Mouse (Mus musculus): ENCODE measurements around the gene Ppm1k.
"Not testable (repeated sequence)": the region's sequence is repeated elsewhere in the genome, so short reads cannot be mapped to it uniquely, and the experiment has no call there.

The Ppm1k gene

GRCm38 (mm10) chr6:57535386-57535936 lies at the start of gene Ppm1k:
Gene Ppm1k, minus strand, starts transcription at chr6:57535468.
- peak; percentile 100 for DNase-seq (ENCODE audit: low spot score)

- DNase-seq (ENCODE audit: low spot score), result peak; percentile 20
These were observed 47.1 kb upstream of the Ppm1k start for GRCm38 (mm10) chr6:57582356-57582755.

- DNase-seq (ENCODE audit: low spot score), result no peak
These were observed 46.3 kb upstream of the Ppm1k start for GRCm38 (mm10) chr6:57581595-57581994.

GRCm38 (mm10) chr6:57580881-57581548 lies 45.7 kb upstream of the Ppm1k start, which contains the start of gene Herc6:
Gene Herc6, plus strand, starts transcription at chr6:57581000.
- peak; percentile 86 for DNase-seq (ENCODE audit: low spot score)

- DNase-seq (ENCODE audit: low spot score), result no peak
These were observed 36.3 kb upstream of the Ppm1k start for GRCm38 (mm10) chr6:57571587-57571986.

- DNase-seq (ENCODE audit: low spot score), result peak; percentile 61
These were observed 35.1 kb upstream of the Ppm1k start for GRCm38 (mm10) chr6:57570170-57570974.

- no peak for DNase-seq (ENCODE audit: low spot score)
These were observed 32.4 kb upstream of the Ppm1k start for GRCm38 (mm10) chr6:57567630-57568029.

- DNase-seq (ENCODE audit: low spot score), result no peak
These were observed 30.2 kb upstream of the Ppm1k start for GRCm38 (mm10) chr6:57565452-57565851.

- DNase-seq (ENCODE audit: low spot score), result no peak
These were observed 28.2 kb upstream of the Ppm1k start for GRCm38 (mm10) chr6:57563454-57563853.

GRCm38 (mm10) chr6:57557796-57558317 lies 22.6 kb upstream of the Ppm1k start:
- no peak for DNase-seq (ENCODE audit: low spot score)

GRCm38 (mm10) chr6:57551211-57551796 lies 16.0 kb upstream of the Ppm1k start:
- no peak for DNase-seq (ENCODE audit: low spot score)

- peak; percentile 57 for DNase-seq (ENCODE audit: low spot score)
These were observed 9.6 kb upstream of the Ppm1k start for GRCm38 (mm10) chr6:57544866-57545265.

- DNase-seq (ENCODE audit: low spot score), result not testable (repeated sequence)
These were observed 8.3 kb upstream of the Ppm1k start for GRCm38 (mm10) chr6:57543591-57543990.

- DNase-seq (ENCODE audit: low spot score), result no peak
These were observed 6.6 kb upstream of the Ppm1k start for GRCm38 (mm10) chr6:57541737-57542335.

- DNase-seq (ENCODE audit: low spot score), result no peak
These were observed 5.8 kb upstream of the Ppm1k start for GRCm38 (mm10) chr6:57540950-57541498.

GRCm38 (mm10) chr6:57537887-57538286 lies 2.6 kb upstream of the Ppm1k start:
- DNase-seq (ENCODE audit: low spot score), result no peak

GRCm38 (mm10) chr6:57535971-57536669 lies 852 bp upstream of the Ppm1k start:
- DNase-seq (ENCODE audit: low spot score), result no peak

- DNase-seq (ENCODE audit: low spot score), result peak; percentile 10
These were observed 519 bp downstream of the Ppm1k start for GRCm38 (mm10) chr6:57534611-57535286.

GRCm38 (mm10) chr6:57534231-57534610 lies 1.0 kb downstream of the Ppm1k start:
- peak; percentile 8 for DNase-seq (ENCODE audit: low spot score)

GRCm38 (mm10) chr6:57533410-57533809 lies 1.9 kb downstream of the Ppm1k start:
- no peak for DNase-seq (ENCODE audit: low spot score)
